Mouse (Mus musculus) kidney, adult 2 months (tissue): ENCODE measurements around the gene Itgb6.

Source experiments
- CTCF ChIP-seq: fragments of 200-500 bp; conservative IDR thresholded peaks from 2 replicates; pipeline ENCODE4 v1.5.1; 2011; ENCODE audit warnings: low read depth, mild to moderate bottlenecking, control low read depth, low read length, moderate library complexity, mixed read lengths; ENCODE audit not compliant: insufficient read depth, insufficient read length
- POLR2A ChIP-seq: fragments of 200-500 bp; IDR thresholded peaks from one replicate; pipeline ENCODE4 v1.6.1; 2011; ENCODE audit warnings: low read depth, low read length, control low read depth

DNA sequence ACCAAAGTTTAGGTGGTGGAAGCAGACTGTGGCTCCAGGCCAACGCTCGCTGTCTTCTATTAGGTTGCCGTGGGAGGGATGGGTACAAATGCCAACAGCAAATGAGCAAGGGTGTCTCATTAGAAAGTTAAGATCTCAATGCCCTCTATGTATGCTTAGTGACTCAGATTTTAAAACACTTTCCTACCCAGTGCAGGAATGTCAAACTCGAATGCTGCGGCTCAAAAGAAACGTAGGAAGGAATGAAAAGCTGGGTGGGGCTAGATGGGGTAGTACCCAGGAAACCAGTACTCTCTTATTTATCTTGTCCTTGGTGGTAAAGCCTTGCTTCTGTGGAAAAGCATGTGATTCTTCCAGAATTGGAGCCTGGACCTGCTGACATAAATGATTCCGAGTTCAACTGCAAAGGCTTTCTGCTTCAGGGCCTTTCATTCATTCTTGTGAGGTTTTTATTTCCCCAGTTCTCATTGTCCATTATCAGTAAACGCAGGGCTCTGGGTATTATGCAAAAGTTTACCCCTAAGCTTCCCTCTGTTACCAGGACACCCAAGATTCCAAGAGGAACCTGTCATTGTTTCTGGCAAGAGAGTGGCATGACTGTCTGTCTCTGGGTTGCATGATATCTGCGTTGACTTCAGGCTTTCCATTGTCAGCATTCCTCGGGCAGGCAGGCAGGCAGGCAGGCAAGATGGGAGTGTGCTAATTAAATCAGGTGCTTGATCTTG, 82.7 kb downstream of the Itgb6 start:
- TF ChIP-seq CTCF (no peak), POLR2A (no peak)
